Mouse (Mus musculus): ENCODE measurements at regions not wholly inside any gene's neighbourhood (a gene's known extent, or its start where the extent isn't known, plus 50 kb on each side); places are given as distances from the start of the nearest gene placed in this dataset.
"Not testable (repeated sequence)": the region's sequence is repeated elsewhere in the genome, so short reads cannot be mapped to it uniquely, and the experiment has no call there.

GRCm38 (mm10) chr12:9655794-9656193 is 85.9 kb downstream of the Osr1 start:
- ATAC-seq (replicated peaks; ENCODE audit: low read depth, poor library complexity, severe bottlenecking): no peak

- ATAC-seq (replicated peaks; ENCODE audit: low read depth, poor library complexity, severe bottlenecking): no peak
These were observed 86.4 kb downstream of the Osr1 start for GRCm38 (mm10) chr12:9656324-9656723.

- no peak for ATAC-seq (replicated peaks; ENCODE audit: low read depth, poor library complexity, severe bottlenecking)
These were observed 87.4 kb downstream of the Osr1 start for GRCm38 (mm10) chr12:9657199-9657766.

- ATAC-seq (replicated peaks; ENCODE audit: low read depth, poor library complexity, severe bottlenecking): no peak
These were observed 87.9 kb downstream of the Osr1 start for GRCm38 (mm10) chr12:9657793-9658192.

GRCm38 (mm10) chr12:9660299-9660698 is 90.4 kb downstream of the Osr1 start:
- no peak for ATAC-seq (replicated peaks; ENCODE audit: low read depth, poor library complexity, severe bottlenecking)

GRCm38 (mm10) chr12:9688776-9689175 is 118.9 kb downstream of the Osr1 start:
- no peak for ATAC-seq (replicated peaks; ENCODE audit: low read depth, poor library complexity, severe bottlenecking)

GRCm38 (mm10) chr12:9689541-9689940 is 119.6 kb downstream of the Osr1 start:
- no peak for ATAC-seq (replicated peaks; ENCODE audit: low read depth, poor library complexity, severe bottlenecking)

GRCm38 (mm10) chr12:9732921-9733320 is 163.0 kb downstream of the Osr1 start:
- ATAC-seq (replicated peaks; ENCODE audit: low read depth, poor library complexity, severe bottlenecking): no peak

- no peak for ATAC-seq (replicated peaks; ENCODE audit: low read depth, poor library complexity, severe bottlenecking)
These were observed 174.9 kb downstream of the Osr1 start for GRCm38 (mm10) chr12:9744709-9745395.

GRCm38 (mm10) chr12:9751261-9752078 is 181.6 kb downstream of the Osr1 start:
- ATAC-seq (replicated peaks; ENCODE audit: low read depth, poor library complexity, severe bottlenecking): no peak

GRCm38 (mm10) chr12:9752079-9752450 is 182.1 kb downstream of the Osr1 start:
- ATAC-seq (replicated peaks; ENCODE audit: low read depth, poor library complexity, severe bottlenecking): no peak

GRCm38 (mm10) chr12:9756411-9756810 is 186.5 kb downstream of the Osr1 start:
- ATAC-seq (replicated peaks; ENCODE audit: low read depth, poor library complexity, severe bottlenecking): no peak

- no peak for ATAC-seq (replicated peaks; ENCODE audit: low read depth, poor library complexity, severe bottlenecking)
These were observed 190.9 kb downstream of the Osr1 start for GRCm38 (mm10) chr12:9760818-9761217.

- not testable (repeated sequence) for ATAC-seq (replicated peaks; ENCODE audit: low read depth, poor library complexity, severe bottlenecking)
These were observed 192.4 kb downstream of the Osr1 start for GRCm38 (mm10) chr12:9762291-9762811.

- ATAC-seq (replicated peaks; ENCODE audit: low read depth, poor library complexity, severe bottlenecking): no peak
These were observed 192.9 kb downstream of the Osr1 start for GRCm38 (mm10) chr12:9762842-9763241.

- ATAC-seq (replicated peaks; ENCODE audit: low read depth, poor library complexity, severe bottlenecking): no peak
These were observed 201.0 kb downstream of the Osr1 start for GRCm38 (mm10) chr12:9770908-9771307.

GRCm38 (mm10) chr12:9772875-9773274 is 203.0 kb downstream of the Osr1 start:
- no peak for ATAC-seq (replicated peaks; ENCODE audit: low read depth, poor library complexity, severe bottlenecking)

- no peak for ATAC-seq (replicated peaks; ENCODE audit: low read depth, poor library complexity, severe bottlenecking)
These were observed 232.4 kb downstream of the Osr1 start for GRCm38 (mm10) chr12:9802284-9802683.

- ATAC-seq (replicated peaks; ENCODE audit: low read depth, poor library complexity, severe bottlenecking): no peak
These were observed 237.5 kb downstream of the Osr1 start for GRCm38 (mm10) chr12:9807406-9807805.

GRCm38 (mm10) chr12:9833273-9833672 is 263.4 kb downstream of the Osr1 start:
- no peak for ATAC-seq (replicated peaks; ENCODE audit: low read depth, poor library complexity, severe bottlenecking)

All from common myeloid progenitor, adult 5-6 weeks (primary cell).